Mouse (Mus musculus) cerebral cortex, adult 2 months (tissue): ENCODE results near the gene Bphl.

Experiments
- WGBS: fragments of 180-500 bp; shearing (Covaris S2); methylation state at CpG from one replicate; pipeline ENCODE4 v1.1.7; 2018; 5-methylcytosine and 5-hydroxymethylcytosine counted together

Bphl gene

DNA sequence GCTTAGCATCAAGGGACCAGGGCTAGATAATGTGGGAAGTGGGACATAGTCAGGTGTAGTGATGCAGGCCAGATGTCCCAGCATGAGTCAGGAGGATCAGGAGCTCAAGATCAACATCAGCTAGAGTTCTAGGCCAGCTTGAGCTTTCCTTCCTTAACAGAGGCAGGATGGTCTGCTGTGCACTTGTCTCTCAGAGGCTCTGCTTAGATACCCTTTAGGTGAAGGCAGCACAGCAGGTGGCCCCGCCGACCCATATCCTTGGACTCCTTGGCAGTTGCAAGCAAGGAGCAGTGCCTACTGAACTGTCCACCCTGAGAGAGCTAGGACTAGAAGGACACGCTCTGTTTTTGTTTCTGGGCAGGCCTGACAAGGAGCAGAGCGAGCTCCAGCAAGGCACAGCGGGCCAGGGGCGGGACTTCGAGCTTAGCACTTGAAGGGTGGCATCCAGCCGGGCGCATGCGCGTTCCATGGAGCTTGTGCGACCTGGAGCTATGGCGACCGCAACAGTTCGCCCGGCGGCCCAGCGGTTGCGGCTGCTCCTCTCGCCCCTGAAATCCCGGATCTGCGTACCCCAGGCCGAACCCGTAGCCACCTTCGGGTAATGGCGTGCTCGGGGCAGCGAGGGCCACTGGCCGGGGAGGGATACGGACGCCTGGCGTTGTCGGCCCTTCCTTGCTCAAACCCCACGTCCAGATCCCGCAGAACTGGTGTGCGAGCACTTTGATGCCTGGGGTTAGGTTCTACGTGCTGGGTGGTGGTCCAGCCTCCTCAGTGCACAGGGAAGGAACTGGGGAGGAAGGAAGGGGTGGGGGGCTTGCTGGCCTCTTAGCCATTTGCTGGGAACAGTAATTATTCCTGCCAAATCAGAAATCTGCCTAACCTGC, at the start of gene Bphl:
Gene Bphl, plus strand, starts transcription at position 426 of the 884 bp plus-strand sequence.
- under 1% methylated on average over 37 of the region's 37 CpGs for whole genome bisulfite sequencing

DNA sequence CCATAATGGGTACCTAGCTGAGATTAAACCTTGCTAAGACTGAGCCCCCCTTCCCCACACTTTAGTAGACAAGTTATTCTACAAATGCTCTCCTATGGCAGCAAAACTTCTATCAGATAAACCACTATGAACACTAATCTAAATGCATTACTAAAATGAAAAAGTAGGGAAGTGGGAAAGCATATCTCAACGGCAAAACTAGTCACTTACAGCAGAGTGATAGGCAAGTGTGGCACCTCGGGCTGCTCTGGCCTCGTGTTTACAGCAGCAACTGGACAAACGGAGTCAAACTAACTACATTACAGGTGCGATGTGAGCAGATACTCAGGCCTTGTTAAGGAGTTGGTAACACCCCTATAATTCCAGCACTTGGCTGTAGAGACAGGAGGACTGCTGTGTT, 47.8 kb upstream of the Bphl start:
- 89% methylated on average over 5 of the region's 5 CpGs for WGBS

DNA sequence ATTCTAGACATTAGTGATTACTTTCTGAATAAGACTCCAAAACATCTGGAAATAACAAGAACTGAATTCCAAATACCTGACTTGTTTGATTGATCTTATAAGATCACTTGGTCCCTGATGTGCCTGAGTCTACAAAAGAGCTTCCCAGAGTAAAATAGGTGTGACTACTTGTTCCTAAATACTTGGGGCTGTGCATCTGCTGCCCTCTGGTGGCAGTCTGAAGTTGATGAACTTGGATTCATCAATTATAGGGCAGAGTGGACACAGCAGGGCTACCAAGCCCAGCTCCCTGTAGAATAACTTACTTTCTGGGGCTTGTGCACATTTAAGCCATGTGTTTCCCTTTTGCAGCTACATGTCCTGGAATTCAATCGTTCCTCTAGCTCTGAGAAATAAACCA, 42.2 kb upstream of the Bphl start:
- WGBS, result 23% methylated on average over 1 of the region's 1 CpGs

DNA sequence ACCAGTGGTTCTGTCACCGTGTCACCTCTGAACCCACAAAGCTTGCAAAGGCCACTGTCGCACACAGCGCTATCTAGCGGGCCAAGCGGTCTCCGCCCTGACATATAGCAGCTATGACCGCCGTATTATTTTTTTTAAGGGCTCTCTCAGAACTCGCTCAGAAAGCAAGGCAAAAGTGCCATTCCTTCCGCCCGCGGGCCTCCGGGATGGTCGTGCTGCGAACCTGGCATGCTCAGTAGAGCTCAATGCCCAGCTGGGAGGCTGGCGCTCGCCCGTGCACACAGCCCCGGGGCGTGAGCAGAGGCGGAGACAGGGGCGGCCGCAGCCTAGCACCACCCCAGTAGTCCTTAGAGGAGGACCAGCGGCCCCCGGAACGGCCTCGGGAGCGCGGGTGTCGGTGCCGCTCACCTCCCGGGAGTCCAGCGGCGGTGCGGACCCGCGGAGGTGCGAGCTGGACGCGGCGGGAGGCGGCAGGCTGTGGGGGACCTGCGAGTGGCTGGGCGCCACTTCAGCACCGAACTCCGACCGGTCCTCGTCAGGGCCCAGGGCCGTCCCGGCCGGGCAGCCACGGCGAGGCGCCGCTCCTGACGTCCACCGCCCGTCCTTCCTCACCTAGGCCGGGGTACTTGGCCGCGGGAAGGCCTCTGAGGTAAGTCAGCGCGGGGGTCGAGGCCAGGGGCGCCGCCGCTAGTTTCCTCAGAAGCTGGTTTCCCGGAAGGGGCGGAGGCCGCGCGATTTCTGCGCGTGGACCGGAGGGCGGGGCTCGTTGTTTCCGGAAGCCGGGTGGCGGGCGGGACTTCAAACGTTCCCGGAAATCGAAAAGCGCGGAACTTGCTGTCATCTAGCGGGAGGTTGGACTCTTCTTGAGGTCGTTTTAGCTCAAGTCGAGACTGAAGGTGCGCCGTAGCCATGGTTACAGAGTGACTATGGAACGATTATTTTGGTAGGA, 35.1 kb upstream of the Bphl start, which contains the start of the genes Ripk1 and Serpinb6a:
Gene Ripk1, plus strand, starts transcription at position 306 of the 949 bp plus-strand sequence.
Gene Serpinb6a, minus strand, starts transcription at position 737 of the 949 bp plus-strand sequence.
- under 1% methylated on average over 77 of the region's 92 CpGs for WGBS

DNA sequence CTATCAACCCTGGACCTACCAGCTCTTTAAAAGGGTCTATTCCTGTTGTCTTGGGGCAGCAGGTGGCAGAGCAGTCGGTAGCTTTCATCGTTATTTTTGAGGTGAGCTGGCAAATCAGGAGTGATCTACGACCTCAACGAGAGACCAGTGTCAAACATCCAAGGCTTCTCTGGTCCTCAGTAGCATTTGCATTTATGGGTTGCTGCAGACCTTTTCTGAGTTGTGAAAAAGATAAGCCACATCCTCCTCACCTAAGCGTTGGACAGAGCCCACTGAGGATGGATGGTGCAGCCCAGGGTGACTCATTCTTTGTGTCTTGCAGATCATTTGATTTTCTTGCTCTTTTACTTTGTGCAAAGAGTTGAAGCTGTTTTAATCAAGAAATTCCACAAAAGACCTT, 34.3 kb upstream of the Bphl start:
- 3% methylated on average over 5 of the region's 5 CpGs for WGBS

DNA sequence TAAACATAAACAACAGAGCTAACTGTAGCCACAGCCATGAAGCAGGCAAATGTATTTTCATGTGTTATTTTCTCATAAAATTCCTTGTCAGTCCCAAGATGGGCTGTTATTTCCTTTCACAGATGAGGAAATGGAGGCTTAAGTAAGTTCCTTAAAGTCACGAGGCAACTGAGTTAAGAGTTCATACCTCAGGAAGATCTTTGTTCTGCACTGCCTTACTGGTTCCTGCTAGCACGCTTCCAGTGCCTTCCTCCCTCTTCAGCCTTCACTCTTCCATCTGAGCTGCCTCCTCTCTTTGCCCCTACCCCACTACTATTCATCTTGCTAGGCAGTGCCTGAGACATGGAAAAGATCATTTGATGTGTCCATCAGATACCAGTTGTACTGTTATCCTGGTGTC, 30.2 kb upstream of the Bphl start:
- WGBS, result 80% methylated on average over 2 of the region's 2 CpGs

DNA sequence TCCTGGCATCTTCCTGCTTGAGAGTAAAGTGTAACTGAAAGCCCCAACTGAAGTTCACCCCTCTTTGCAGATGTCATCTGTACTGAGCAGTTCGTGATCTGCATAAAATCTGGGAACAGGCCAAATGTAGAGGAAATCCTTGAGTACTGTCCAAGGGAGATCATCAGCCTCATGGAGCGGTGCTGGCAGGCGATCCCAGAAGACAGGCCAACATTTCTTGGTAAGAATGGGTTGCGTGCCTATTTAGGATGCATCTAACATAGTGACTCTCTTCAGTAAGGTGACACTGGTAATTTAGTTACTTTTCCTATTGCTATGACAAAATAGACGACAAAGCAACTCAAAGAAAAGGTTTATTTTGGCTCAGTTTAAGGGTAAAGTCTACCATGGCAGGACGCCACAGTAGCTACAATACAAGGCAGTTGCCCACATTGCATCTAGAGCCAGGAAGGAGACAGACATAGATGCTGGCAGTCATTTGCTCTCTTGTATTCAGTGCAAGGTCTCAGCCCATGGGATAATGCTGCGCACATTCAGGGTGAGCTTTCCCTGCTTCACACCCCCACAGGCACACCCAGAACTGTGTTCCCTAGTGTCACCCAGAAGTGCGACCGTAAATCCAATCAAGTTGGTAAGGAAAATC, 20.3 kb upstream of the Bphl start:
- 68% methylated on average over 9 of the region's 9 CpGs for WGBS

DNA sequence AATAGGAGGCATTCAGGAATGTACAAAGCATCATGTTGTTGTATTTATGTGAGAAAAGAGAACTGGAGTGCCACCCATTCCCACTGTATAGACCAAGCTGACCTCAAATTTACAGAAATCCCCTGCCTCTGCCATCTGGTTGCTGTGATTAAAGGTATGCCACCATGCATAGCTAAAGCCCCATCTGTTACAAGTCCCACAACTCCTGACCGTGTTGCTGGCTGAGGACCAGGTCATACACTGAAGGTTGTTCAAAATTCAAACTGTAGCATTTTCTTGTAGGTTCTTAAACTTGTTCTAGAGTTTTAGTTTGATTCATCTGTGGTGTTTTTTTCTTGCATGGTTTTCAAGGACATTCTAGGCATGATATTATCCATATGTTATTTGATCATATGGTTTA, 18.9 kb upstream of the Bphl start:
- 79% methylated on average over 1 of the region's 1 CpGs for WGBS

DNA sequence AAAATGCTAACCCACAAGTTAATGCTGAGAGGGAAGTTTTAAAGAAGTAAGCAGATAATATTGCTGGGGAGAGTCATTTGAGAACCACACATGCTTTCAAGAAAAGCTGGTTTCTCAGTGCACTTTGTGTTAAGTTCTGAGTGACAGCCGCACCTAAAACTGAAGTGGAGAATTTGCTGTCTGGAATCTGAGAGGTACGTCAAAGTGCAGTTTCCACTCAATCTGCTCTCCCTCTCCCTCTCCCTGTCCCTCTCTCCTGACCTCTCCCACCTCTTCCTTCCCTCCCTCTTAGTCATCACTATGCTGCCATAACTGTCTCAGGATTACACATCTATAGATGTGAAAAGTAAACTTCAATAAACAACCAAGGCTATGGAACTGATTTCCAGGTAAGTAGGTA, 15.4 kb upstream of the Bphl start:
- WGBS, result 92% methylated on average over 2 of the region's 2 CpGs

DNA sequence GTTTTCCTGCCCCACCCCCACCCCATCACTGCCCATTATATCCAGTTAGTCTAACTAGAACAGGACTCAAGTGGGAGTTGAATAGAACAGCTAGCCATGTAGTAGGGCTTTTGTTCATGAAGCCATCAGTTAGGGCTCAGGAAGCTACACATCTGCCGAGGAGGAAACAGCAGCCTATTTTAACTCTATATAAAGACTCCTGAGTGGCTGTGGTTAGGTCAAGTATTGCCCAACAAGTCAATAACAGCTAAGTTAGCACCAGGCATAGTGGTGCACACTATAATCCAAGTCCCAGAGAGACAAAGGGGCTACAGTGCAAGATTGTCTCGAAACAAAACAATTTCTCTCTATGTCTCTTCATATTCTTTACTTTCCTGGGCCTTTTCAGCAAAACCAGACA, 5.4 kb upstream of the Bphl start:
- 64% methylated on average over 2 of the region's 2 CpGs for WGBS

DNA sequence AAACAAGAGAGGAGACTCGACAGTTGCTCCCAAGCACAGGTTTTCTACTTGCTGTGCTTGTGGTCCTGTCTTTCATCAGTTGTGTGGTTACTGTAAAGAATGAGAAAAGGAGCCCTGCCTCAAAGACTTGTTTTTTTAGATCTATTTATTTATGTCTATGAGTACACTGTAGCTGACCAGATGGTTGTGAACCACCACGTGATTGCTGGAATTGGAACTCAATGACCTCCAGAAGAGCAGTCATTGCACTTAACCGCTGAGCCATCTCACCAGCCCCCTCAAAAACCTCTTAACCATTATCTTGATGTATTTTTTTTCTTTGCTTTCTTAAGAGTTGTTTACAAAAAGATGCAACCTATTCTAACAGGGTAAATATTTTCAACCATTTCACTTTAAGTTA, 2.0 kb upstream of the Bphl start:
- 85% methylated on average over 3 of the region's 3 CpGs for WGBS

DNA sequence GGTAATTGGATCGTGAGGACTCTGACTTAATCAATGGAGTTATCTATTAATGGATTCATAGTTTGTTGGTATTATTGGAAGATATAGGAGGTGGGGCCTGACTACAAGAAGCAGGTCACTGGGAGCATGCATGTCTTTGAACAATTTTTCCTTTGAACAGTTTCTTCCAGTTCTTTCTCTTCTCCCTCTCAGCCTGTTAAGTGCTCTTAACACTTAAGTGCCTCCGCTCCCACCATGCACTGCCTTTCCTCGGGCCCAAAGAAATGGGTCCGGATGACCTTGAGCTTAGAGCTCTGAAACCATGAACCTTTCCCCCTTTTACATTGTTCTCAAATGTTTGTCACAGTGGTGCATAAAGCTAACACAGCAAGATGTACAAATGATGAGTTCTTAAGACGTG, 671 bp upstream of the Bphl start:
- 83% methylated on average over 5 of the region's 5 CpGs for WGBS

DNA sequence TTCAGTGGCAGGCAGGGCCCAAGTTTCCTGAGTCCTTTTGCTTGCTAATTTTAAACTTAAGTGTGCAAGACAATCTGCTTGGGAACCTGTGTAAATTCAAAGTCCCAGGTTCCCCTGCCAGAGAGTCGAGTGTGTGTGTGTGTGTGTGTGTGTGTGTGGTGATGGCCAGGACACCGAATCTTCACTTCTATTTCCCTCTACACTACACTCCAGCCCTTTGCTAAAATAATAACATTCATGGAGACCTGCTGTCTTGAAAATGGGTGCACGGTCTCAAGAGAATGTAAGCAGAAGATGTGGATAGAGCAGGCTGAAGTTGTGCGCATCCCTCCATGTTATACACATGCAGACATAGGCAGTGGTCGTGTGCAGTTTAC, 647 bp downstream of the Bphl start:
- 19% methylated on average over 5 of the region's 5 CpGs for WGBS

DNA sequence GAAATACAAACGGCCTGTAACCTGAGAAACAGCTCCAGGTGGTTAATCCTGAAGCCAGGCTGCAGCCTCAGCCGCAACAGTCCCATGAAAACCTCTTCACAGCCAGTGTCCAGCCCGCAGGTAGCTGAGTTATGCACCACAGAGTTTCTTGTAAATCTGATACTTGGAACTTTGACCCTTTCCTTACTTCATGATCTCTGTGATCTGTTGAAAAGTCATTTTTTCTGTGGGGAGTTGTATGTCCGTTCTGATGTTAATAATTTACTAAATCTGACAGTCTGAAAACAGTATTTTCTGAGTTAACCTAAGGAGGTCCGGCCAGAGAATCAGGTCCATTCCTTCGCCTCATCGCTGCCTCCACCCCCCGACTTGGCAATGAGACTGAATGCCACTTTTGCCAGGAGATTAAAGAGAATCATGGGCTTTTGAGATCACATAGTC, 1.5 kb downstream of the Bphl start:
- 59% methylated on average over 8 of the region's 8 CpGs for WGBS

DNA sequence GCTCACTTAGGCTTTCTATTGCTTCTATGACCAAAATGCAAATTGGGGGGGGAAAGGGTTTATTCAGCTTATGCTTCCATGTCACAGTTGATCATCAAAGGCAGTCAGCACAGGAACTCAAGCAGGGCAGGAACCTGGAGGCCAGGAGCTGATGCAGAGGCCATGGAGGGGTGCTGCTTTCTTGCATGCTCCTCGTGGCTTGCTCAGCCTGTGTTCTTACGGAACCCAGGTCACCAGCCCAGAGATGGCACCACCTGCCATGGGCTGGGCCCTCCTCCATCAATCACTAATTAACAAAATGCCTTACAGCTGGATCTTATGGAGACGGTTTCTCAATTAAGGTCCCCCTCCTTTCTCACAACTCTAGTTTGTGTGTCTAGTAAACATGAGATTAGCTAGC, 2.7 kb downstream of the Bphl start:
- WGBS, result 97% methylated on average over 3 of the region's 3 CpGs

DNA sequence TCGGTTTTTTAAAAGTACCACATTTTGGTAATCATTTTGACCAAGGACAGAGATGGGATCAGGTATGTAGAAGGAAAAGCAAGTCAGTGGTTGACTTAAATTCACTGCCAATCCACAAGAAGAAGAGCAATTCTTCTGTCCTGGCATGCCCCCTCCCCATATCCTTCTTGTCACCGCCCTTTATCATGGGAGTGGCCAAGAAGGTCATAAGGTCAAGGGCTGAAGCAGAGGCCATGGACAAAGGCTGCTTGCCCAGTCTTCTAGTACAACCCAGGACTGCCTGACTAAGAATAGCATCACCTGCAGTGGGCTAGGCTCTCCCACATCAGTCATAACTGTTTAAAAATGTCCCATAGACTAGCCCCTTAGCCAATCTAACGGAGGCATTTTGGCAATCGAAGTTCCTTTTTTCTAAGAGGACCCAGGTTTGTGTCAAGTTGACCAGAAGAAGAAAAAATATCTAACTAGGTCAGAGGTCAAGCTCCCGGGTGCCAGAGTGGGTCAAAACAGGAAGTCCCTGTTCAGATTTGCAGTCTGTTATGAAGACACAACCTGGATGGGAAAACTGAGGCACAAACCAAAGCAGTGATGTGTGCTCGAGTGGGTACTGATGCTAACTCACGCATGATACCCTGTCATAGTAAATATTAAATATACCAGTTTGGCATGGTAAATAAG, 6.5 kb downstream of the Bphl start:
- 75% methylated on average over 7 of the region's 7 CpGs for WGBS

DNA sequence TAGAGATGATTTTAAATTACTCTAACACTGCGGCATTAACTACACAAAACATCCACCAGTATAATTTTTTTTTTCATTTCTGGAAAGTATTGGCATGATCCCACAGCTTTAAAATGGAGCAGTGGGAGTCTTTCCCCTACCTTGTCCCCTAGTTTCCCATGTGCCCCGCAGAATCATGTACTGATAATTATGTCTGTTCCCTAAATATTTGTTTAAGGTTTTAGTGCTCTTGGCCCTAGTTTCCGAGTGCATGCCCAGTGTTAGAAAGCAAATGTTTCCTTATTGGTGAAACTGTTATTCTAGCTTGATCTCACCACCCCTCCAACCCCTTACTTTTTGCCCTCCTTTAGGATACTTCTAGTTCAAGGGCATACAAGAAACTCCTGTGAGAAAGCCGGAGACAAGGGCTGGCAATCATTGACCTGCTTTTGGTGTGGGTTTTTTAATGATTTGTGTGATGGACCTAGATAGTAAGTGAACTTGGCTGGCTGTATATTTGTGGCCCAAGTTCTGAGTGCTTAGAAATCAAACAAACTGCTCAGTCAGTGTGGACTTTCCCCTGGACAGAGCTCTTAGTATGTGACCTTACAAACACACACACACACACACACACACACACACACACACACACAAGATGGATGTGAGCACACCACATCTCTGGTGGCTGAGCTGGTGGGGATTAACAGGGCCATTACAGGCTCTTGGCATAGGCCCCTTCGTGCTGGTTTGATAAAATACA, 8.3 kb downstream of the Bphl start:
- 71% methylated on average over 5 of the region's 5 CpGs for WGBS

DNA sequence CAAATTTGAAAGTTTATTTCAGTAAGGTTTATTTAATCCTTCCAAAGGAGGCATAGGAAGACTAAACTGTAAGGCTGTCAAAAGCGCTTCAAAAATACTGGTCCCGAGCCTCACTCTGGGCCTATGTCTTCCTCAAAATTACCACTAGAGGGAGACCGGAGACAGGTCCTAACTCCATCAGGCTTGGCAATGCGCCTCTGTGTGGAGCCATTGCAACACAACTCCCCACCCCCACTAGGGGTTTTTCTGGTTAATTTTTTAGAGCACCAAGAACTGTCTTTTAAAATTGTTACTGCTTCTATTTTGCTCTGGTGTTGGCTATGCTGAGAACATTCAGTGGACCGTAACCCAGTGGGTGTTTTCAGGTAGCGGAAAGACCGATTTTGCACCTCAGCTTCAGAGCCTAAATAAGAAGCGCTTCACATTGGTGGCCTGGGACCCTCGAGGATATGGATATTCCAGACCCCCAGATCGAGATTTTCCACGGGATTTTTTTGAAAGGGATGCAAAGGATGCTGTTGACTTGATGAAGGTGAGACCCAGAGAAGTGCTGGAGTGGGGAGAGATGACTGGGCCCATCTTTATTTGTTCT, 9.1 kb downstream of the Bphl start:
- 35% methylated on average over 11 of the region's 11 CpGs for WGBS

DNA sequence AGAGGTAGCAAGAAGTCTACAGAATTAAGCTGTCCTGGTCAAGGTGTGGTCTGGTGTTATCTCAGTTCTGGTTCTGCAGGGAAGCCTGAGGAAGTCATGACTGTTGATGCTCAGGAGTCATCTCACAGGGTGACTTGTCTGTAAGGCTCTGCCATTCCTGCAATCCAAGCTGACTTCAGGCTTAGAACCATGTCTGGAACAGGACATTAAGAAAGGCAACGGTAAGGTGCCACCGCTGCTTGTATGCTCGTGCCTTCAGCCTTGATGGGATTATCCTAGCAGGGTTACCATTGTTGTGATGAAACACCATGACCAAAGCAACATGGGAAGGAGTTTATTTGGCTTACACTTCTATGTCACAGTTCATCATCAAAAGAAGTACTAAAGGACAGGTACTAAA, 10.1 kb downstream of the Bphl start:
- WGBS, result 96% methylated on average over 3 of the region's 3 CpGs

DNA sequence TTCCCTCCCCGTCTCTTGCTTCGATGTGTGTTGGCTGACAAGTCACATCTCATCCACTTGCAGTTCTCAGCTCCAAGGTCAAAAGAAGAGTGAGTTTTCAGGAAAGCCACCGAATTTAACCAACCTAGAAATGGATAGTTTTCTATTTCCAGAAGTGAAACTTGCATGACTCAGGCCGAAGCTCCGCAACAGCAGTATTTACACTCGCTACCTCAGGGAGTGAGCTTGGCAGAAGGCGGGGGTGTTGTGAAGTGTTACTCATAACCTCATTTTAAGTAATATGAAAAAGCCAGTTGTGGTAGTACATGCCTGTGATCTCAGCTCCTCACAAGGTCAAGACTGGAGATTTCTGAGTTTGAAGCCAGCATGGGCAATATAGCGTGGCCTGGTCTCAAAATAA, 13.1 kb downstream of the Bphl start:
- WGBS, result 41% methylated on average over 8 of the region's 8 CpGs
